Mouse (Mus musculus) embryonic facial prominence, embryonic 10.5 days (tissue): Measurements from ENCODE around the gene Bach2. TPM values are rescaled to one million over a fixed set of nuclear protein-coding genes. Genes with fewer than 3 reads are reported as not detected.

Source experiments
- DNase-seq: peaks from one replicate; pipeline ENCODE4 v3.0.0-alpha.2; 2017; ENCODE audit warnings: low spot score
- H3K27ac ChIP-seq: fragments of 300-500 bp; sonication (generic); replicated peaks from 2 replicates; pipeline ENCODE4 v1.5.1; 2016; ENCODE audit warnings: mild to moderate bottlenecking
- H3K27me3 ChIP-seq: fragments of 300-500 bp; sonication (generic); replicated peaks from 2 replicates; pipeline ENCODE4 v1.6.1; 2016; ENCODE audit warnings: low read depth, mild to moderate bottlenecking; ENCODE audit not compliant: poor library complexity, severe bottlenecking
- H3K36me3 ChIP-seq: fragments of 300-500 bp; sonication (generic); replicated peaks from 2 replicates; pipeline ENCODE4 v1.6.1; 2016; ENCODE audit warnings: mild to moderate bottlenecking, moderate library complexity
- H3K4me1 ChIP-seq: fragments of 300-500 bp; sonication (generic); 2 replicates; pipeline ENCODE4 v1.6.1; 2016
- H3K4me3 ChIP-seq: fragments of 300-500 bp; sonication (generic); 2 replicates; pipeline ENCODE4 v1.5.1; 2016; ENCODE audit warnings: mild to moderate bottlenecking, moderate library complexity
- H3K9me3 ChIP-seq: fragments of 300-500 bp; sonication (generic); 2 replicates; pipeline ENCODE4 v1.6.1; 2016; ENCODE audit warnings: mild to moderate bottlenecking
- WGBS: fragments of 180-500 bp; shearing (Covaris S2); methylation state at CpG from one replicate; pipeline ENCODE4 v1.1.7; 2016; 5-methylcytosine and 5-hydroxymethylcytosine counted together
- polyA plus RNA-seq: library from polyadenylated mRNA; unstranded; fragments of >200 nt; fragmentation: Nextera tagmentation; extraction: Ambion mirVana; gene quantifications from 2 replicates; pipeline ENCODE4 v1.2.1, GENCODE M21; 2016

Gene Bach2
- polyA plus RNA-seq, 1 experiment from 2014 or later, result 12.2 TPM

DNA sequence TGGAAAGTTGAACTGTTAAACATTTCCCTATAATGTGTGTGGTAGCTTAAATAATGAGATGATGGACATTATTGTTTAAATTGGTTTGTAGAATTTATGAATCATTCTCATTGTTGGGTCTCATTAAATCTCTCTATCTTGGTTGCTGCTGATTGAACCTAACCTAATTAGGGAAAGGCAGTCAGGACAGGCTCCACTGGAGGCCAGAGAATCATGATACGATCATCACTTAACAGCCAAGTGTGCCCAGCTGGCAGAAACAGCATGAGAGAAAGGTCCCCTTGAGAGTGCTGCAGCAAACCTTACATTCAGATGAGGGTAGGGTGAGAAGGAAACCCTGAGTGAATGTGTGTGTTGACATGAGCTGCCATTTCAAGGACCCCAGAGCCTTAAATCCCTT, 155.3 kb downstream of the Bach2 start:
- DNase-seq, result no peak
- no peaks in the 10 kb centered on the region; the same call in 1 of the 2 replicates for H3K36me3 ChIP-seq
- no peak overlapping the region for H3K27ac ChIP-seq
- H3K9me3 ChIP-seq, result no peaks in the 10 kb centered on the region
- peaks cover 11% of the 10 kb centered on the region for H3K4me1 ChIP-seq
- H3K4me3 ChIP-seq, result no peak overlapping the region
- WGBS, result 72% methylated on average over 1 of the region's 1 CpGs
- H3K27me3 ChIP-seq, result no peaks in the 10 kb centered on the region

DNA sequence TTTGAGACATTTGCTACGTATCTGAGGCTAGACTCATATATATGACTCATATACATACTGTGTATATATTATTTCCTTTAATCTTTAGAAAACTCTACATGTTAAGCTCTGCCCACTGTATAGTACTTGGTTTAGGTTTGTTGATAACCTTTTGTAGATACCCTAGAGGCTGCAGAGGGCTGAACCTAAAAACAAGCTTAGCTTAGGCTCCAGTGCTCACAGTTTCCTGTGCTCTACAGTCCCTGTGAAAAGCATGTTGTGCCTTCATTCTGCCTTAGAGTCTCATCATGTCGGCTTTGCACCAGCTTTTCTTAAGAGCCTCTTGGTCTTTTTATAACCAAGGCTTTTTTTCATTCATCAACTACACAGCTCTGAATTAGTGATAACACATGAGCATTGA, 156.2 kb downstream of the Bach2 start:
- H3K27me3 ChIP-seq, result no peaks in the 10 kb centered on the region
- no peaks in the 10 kb centered on the region; the same call in 1 of the 2 replicates for H3K36me3 ChIP-seq
- H3K27ac ChIP-seq, result no peak overlapping the region
- no peaks in the 10 kb centered on the region for H3K9me3 ChIP-seq
- no peak for DNase-seq
- peaks cover 11% of the 10 kb centered on the region; the same call in 1 of the 2 replicates for H3K4me1 ChIP-seq
- no peak overlapping the region for H3K4me3 ChIP-seq
- WGBS, result 87% methylated on average over 2 of the region's 2 CpGs

DNA sequence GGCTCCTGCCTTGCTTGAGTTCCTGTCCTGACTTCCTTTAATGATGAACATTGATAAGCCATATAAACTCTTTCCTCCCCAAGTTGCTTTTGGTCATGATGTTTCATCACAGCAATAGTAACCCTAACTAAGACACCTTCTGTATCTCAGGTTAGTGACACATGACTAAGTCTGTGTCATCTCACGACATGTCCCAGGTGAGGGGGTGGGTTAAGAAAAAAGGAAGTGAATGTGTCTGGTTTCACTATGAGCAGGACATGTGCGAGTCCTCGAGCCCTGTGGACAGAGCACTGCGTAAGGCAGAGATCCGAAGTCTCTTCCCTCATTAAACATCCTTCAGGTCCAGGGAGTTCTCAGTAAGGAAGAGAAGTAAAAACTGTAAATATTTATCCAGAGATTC, 162.9 kb downstream of the Bach2 start:
- H3K4me3 ChIP-seq, result no peak overlapping the region
- DNase-seq, result no peak
- peaks cover 10% of the 10 kb centered on the region for H3K4me1 ChIP-seq
- no peaks in the 10 kb centered on the region for H3K27me3 ChIP-seq
- no peaks in the 10 kb centered on the region for H3K36me3 ChIP-seq
- WGBS, result 93% methylated on average over 5 of the region's 5 CpGs
- H3K9me3 ChIP-seq, result no peaks in the 10 kb centered on the region
- H3K27ac ChIP-seq, result no peak overlapping the region

DNA sequence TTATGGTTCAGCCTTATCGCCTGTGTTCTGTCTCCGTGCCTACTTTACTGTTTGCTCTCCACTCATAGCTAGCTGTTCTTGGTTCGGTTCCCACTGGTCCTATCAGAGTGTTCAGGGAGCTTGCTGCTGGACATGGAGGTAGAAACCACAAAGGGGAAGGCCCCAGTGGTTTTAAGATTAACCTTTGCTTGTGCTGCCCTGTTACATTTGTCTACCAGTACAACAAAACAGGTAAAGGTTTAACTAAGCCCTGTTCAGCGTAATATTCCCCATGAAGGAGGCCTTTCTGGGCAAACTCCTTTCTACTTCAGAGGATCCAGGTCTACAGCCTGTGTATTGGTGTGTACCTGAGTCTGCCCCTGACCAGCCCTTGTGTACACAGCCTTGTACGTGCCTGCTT, 164.9 kb downstream of the Bach2 start:
- no peak overlapping the region for H3K27ac ChIP-seq
- H3K27me3 ChIP-seq, result no peaks in the 10 kb centered on the region
- 94% methylated on average over 5 of the region's 5 CpGs for WGBS
- DNase-seq, result no peak
- no peak overlapping the region for H3K4me3 ChIP-seq
- H3K4me1 ChIP-seq, result peaks cover 10% of the 10 kb centered on the region
- no peaks in the 10 kb centered on the region for H3K9me3 ChIP-seq
- H3K36me3 ChIP-seq, result no peaks in the 10 kb centered on the region

DNA sequence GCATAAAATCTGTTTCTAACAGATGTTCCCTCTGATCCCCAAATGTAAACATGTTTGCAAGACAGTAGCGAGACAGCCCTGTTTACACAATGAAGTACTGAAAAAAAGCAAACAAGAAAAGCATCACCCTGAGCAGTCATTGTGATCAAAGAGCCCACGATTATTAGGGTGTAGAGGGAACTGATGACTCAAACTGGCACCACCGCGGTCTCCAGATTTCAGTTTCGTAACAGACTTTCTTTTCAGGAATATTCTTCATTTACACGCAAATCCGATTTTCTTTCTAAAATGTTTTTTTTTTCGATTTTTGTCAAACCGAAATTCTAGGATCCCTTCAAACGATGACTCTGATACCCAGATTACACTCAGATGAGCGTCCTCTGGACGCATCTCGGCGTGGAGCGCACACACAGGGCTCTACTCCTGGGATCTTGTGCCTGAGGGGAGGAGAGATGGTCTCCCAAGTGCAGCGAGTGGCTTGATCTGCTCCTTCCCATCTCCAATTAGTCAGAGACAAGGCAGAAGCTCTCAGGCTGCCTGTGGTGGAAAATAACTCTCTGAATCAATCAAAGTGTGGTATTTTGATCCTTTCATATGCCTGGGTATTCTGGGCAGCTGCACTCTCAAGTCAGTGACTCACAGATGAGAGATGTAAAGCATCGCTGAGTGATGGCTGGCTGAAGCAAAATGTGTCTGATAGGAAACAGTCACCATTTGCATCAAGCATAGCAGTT, 166.7 kb downstream of the Bach2 start:
- Histone ChIP-seq H3K4me1 (peaks cover 6% of the 10 kb centered on the region), H3K36me3 (no peaks in the 10 kb centered on the region), H3K4me3 (no peak overlapping the region), H3K9me3 (no peaks in the 10 kb centered on the region), H3K27me3 (no peaks in the 10 kb centered on the region), H3K27ac (no peak overlapping the region)
- DNase-seq, result no peak
- 81% methylated on average over 17 of the region's 17 CpGs for WGBS

DNA sequence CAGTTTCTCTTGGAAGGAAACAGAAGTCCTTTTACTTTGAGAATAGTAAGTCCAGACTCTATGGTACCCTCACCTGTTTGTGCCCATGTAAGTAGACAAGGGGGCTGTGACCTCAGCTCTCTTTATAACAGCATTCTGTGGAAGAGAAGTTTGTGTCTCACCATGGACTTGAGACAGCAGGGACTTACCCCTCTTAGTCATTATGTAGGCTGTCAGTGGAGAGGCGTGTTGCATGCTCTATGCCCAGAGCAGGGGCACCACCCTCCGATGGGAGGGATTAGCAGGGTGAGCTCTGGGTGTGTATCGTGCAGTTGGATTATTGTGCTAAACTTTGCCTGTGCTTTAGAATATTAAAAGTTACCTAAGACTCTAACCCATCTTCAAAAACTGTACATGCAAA, 167.4 kb downstream of the Bach2 start:
- Histone ChIP-seq H3K27me3 (no peaks in the 10 kb centered on the region), H3K4me1 (peaks cover 6% of the 10 kb centered on the region), H3K27ac (no peak overlapping the region), H3K36me3 (no peaks in the 10 kb centered on the region), H3K4me3 (no peak overlapping the region), H3K9me3 (no peaks in the 10 kb centered on the region)
- no peak for DNase-seq
- 88% methylated on average over 3 of the region's 3 CpGs for WGBS

DNA sequence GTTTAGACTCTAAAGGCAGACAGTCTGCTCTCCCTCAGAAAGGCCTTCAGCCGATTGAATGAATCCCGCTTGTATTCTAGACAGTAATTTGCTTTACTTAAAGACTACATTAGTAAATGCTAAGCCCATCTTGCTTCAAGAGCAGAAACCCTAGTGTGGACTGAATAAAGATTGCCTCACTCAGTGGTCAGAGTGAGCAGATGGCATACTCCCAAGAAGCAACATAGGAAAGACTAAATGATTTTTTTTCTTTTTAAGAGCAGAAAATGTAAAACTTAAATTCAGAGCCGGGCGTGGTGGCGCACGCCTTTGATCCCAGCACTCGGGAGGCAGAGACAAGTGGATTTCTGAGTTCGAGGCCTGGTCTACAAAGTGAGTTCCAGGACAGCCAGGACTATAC, 169.9 kb downstream of the Bach2 start:
- no peak overlapping the region for H3K27ac ChIP-seq
- DNase-seq, result no peak
- no peaks in the 10 kb centered on the region for H3K27me3 ChIP-seq
- 93% methylated on average over 8 of the region's 8 CpGs for WGBS
- no peaks in the 10 kb centered on the region for H3K36me3 ChIP-seq
- no peaks in the 10 kb centered on the region for H3K9me3 ChIP-seq
- H3K4me3 ChIP-seq, result no peak overlapping the region
- peaks cover 10% of the 10 kb centered on the region for H3K4me1 ChIP-seq

DNA sequence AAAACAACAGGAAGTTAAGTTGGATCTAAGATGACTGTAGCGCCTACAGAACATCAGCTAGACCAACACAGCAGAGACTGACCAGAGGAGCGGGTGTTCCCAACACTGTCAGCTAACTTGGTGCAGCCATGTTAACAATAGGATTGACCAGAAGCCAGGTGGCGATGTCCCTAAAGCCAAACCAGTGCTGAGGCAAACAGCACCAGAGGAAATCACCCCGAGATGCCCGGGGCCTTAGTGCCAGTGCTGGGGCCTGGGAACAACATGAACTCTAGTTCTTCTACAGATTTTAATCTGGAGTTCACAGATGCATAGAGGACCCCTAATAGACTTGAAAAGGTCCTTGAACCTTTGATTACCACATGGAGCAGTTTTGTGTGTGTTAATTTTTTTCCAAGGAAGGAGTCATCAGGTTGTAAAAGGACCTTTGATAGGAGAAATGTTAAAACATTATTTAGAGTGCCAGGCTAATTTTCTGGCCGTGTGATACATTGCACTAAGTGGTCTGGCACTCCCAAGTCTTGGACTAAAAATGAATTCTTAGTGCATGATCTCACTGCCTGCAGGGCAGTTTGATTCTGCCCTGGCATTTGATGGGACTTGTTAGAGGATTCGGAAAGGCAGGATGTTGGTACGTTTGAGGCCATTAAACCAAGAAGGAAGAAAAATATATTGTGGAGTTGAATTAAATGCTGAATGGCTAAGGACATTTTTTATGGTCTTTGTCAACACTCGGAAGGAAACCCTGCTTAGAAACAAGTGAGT, 170.7 kb downstream of the Bach2 start:
- H3K27ac ChIP-seq, result no peak overlapping the region
- DNase-seq, result no peak
- H3K36me3 ChIP-seq, result no peaks in the 10 kb centered on the region
- no peaks in the 10 kb centered on the region for H3K9me3 ChIP-seq
- H3K4me1 ChIP-seq, result peaks cover 10% of the 10 kb centered on the region
- no peak overlapping the region for H3K4me3 ChIP-seq
- H3K27me3 ChIP-seq, result no peaks in the 10 kb centered on the region
- 85% methylated on average over 9 of the region's 9 CpGs for WGBS

DNA sequence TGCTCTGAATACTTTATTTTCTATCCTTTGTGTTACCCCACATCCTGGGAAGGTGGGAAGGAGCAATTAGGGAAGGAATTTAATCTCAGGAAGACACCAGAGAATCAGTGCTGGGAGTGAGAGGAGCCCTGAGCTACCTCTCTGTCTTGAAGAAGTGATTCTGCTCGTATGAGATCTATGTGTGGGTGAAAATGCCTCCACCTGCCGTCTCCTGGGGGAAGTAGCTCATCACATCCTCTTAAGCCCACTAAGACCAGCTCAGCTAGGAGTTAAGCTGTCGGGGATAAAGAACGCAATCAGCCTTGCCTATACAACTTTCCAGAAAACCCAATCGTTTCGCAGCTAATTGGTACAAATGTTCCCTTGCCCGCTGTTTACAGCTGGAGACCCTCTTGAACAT, 174.5 kb downstream of the Bach2 start:
- no peaks in the 10 kb centered on the region for H3K9me3 ChIP-seq
- no peak for DNase-seq
- 66% methylated on average over 7 of the region's 7 CpGs for WGBS
- H3K27ac ChIP-seq, result no peak overlapping the region
- H3K27me3 ChIP-seq, result no peaks in the 10 kb centered on the region
- 0 out of 2 replicates have a peak, but pooled peaks cover 4% of the 10 kb centered on the region for H3K4me1 ChIP-seq
- no peaks in the 10 kb centered on the region for H3K36me3 ChIP-seq
- no peak overlapping the region for H3K4me3 ChIP-seq

DNA sequence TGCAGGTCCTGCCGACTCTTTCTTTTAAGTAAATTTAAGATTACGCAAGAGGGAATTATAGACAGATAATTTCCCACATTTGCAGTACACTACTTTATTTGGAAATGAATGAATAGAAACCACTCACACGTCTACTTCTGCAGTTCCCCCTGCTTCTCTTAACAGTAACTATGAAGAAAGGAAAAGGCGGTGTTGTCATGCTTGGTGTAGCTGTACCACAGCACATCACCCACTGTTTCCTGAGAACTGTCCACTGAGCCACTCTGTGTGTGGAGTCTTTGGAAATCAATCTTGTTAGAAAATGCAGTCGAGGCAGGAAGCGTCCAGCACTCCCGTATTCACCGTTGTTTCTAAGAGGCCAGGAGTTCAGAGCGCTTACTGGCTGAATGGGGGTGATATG, 174.9 kb downstream of the Bach2 start:
- H3K27ac ChIP-seq, result no peak overlapping the region
- DNase-seq, result no peak
- no peaks in the 10 kb centered on the region for H3K27me3 ChIP-seq
- 88% methylated on average over 9 of the region's 9 CpGs for WGBS
- no peaks in the 10 kb centered on the region for H3K36me3 ChIP-seq
- no peak overlapping the region for H3K4me3 ChIP-seq
- 0 out of 2 replicates have a peak, but pooled peaks cover 4% of the 10 kb centered on the region for H3K4me1 ChIP-seq
- H3K9me3 ChIP-seq, result no peaks in the 10 kb centered on the region

DNA sequence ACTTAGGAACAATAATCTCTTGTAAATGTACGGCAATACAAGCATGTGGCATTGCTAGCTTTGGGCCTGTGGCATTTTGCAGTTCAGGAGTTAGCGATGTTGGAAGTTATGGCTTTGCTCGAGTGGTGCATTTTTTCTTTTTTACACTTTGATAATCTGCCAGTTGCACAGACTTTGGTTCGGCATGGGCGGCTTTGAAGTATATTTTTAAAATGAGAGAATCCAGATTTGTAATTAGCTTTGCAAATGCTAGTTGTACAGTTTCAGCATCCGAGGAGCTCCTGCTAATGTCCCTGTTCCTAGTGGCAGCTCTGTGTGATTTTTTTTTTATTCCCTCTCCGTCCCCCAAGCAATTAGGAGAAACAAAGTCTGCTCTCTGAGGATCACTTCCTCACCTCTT, 176.4 kb downstream of the Bach2 start:
- Histone ChIP-seq H3K4me3 (no peak overlapping the region), H3K36me3 (no peaks in the 10 kb centered on the region), H3K9me3 (no peaks in the 10 kb centered on the region), H3K27me3 (no peaks in the 10 kb centered on the region), H3K27ac (no peak overlapping the region), H3K4me1 (0 out of 2 replicates have a peak, but pooled peaks cover 4% of the 10 kb centered on the region)
- no peak for DNase-seq
- WGBS, result 82% methylated on average over 7 of the region's 7 CpGs

DNA sequence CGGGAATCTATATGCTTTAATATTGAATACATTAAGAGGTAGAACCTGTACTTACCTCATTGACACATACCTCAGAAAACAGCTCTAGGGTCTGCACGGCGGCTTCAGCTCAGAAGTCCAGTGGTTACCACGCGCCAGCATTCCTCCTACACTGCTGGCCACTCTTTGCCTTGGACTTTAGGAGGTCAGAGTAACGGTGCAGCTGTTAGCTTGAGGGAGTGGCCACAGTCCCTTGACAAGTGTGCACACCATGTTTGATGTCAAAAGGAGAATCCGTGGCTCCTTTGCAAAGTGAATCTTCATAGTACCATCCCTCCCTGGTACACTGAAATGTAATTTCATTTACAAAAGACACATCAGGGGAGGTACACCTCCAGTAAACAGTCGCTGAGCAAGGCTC, 179.3 kb downstream of the Bach2 start:
- DNase-seq, result no peak
- Histone ChIP-seq H3K4me1 (0 out of 2 replicates have a peak, but pooled peaks cover 2% of the 10 kb centered on the region), H3K27me3 (no peaks in the 10 kb centered on the region), H3K36me3 (no peaks in the 10 kb centered on the region), H3K27ac (no peak overlapping the region), H3K9me3 (no peaks in the 10 kb centered on the region), H3K4me3 (no peak overlapping the region)
- WGBS, result 85% methylated on average over 8 of the region's 8 CpGs

DNA sequence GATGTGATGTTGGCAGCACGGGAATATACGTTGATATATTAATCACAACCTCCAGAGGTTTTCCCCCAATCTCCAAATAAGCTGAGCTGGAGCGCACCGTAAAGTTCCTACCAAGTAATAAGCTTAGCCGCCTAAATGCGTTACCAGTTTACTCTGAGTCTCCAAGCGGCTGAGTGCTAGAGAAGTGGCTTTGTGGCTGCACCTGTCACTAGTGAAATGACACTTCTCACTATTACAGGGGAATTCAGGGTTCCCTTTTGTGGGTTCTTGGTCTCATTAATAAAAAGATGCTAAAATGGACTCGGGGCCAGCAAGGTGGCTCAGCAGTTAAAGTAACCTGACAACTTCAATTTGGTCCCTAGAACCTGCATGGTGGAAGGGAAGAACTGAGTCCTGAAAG, 183.0 kb downstream of the Bach2 start:
- 91% methylated on average over 8 of the region's 8 CpGs for WGBS
- Histone ChIP-seq H3K9me3 (no peaks in the 10 kb centered on the region), H3K27me3 (no peaks in the 10 kb centered on the region), H3K27ac (no peak overlapping the region), H3K36me3 (no peaks in the 10 kb centered on the region), H3K4me1 (no peaks in the 10 kb centered on the region), H3K4me3 (no peak overlapping the region)
- DNase-seq, result no peak
